Mouse (Mus musculus): ENCODE results near the gene Ephb2.

DNA sequence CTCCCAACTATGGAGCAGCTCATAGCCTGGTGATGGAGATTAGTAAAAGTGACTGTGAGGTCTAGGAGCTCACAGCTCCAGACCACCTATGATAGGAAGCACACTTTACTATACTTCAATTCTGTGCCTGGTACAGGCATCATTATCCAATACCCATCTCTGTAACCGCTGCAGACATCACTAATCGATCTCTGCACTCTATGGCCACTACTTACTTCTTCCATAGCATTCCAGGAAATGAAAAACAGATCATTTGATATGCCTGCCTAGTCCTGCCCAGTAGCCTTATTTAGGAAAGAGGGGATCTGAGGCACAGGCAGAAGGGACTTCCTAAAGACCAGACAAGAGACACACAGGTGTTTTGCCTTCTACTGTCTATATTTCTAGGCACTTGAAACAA lies 59.9 kb downstream of the Ephb2 start:
- TF ChIP-seq CTCF (IDR thresholded peaks at IDR 0.05; ENCODE audit: low read depth, low read length) (no peak), TAL1 (conservative IDR thresholded peaks at IDR 0.05; ENCODE audit: low read depth, low read length) (no peak)
